Mouse (Mus musculus) brown adipose tissue, adult 24 weeks (tissue): ENCODE measurements at regions not wholly inside any gene's neighbourhood (a gene's known extent, or its start where the extent isn't known, plus 50 kb on each side); places are given as distances from the start of the nearest gene placed in this dataset.

Source experiments
- H3K27ac ChIP-seq: fragments of 200-500 bp; replicated peaks from 2 replicates; pipeline ENCODE4 v1.5.1; 2012; ENCODE audit warnings: low read depth, mild to moderate bottlenecking, low read length
- H3K4me1 ChIP-seq: fragments of 200-500 bp; 2 replicates; pipeline ENCODE4 v1.6.1; 2012; ENCODE audit warnings: low read length, mixed read lengths; ENCODE audit not compliant: control insufficient read depth, insufficient read depth, insufficient read length
- H3K4me3 ChIP-seq: fragments of 200-500 bp; 2 replicates; pipeline ENCODE4 v1.5.1; 2012; ENCODE audit warnings: low read depth, mild to moderate bottlenecking, low read length, moderate library complexity; ENCODE audit not compliant: insufficient read depth

DNA sequence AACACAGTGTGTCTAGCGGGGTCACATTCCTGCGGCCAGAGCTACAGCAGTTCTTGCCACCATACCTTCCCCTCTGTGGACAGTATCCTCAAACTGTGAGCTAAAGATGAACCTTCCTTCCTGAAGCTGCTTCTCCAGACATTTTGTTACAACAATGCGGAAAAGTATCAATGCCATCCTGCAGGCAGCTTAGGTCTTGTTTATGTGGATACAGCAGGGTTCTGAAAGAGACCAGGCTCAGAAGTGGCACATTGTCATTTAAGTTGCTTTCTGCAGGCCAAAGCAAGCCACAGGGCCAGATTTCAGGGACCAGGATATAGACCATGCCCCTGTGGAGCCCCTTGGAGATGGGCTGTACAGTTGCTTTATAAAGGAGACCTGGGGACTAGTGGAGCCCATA, 188.3 kb upstream of the Sesn3 start:
- H3K4me3 ChIP-seq: no peak overlapping the region
- H3K4me1 ChIP-seq: no peaks in the 10 kb centered on the region; the same call in 1 of the 2 replicates
- H3K27ac ChIP-seq: no peak overlapping the region

DNA sequence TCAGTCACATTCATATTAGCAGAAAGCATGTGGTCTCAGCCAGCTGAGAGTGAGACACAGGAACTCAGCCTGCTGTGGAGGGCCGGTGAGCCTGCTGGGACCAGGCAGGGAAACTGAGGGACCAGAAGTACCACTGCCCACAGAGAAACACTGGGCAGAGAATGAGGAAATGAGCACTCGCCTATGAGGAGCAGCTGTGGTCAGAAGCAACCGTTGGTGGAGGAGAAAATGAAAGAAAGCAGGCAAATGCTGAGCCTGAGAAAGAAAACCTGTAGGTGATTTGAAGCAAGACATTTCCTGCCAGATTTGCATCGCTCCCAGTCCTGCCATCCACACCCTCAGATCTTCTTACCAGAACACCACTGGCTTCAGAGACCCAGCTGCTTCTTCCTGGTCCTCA, 187.0 kb upstream of the Sesn3 start:
- Histone ChIP-seq H3K4me1 (no peaks in the 10 kb centered on the region; the same call in 1 of the 2 replicates), H3K4me3 (no peak overlapping the region), H3K27ac (no peak overlapping the region)

DNA sequence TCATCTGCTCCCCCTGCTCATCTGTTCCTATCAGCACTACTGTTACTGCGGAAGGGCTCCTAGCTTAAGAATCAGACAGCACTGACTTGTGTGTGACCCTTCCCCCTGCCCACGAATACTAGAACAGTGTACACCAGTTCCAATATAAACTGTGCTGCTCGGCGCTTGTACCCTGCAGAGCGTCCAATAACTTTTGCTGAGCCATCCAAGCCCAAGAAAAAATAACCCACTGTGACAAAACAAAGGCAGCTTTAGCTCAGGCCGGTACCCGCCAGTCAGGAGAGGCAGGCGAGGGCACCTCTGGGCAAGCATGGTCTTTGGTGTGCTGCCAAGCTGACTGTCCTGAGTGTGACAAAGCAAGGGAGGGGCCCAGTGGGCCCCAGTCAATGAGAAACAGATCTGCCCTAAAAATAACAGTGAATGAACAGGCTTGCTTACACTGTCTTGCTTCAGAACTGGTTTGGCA, 185.0 kb upstream of the Sesn3 start:
- no peak overlapping the region for H3K4me3 ChIP-seq
- H3K27ac ChIP-seq: no peak overlapping the region

DNA sequence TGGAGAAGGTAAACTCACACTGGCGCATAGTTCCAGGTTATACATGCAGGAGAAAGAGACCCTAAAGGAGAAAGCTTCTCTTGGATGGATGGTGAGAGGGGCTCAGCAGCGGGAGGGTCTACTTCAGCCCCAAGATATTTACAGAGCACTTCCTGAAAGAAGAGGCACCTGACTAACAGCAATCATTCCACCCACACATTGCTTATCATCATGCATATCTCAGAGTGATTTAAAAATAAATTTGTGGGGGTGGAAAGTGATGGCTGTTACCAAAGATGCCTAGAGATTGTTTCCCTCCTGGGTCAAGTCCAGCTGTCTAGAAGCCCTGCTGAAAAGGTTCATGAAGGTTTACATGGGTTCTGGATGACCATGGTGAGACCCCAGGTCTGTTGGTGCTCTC, 184.4 kb upstream of the Sesn3 start:
- H3K27ac ChIP-seq: no peak overlapping the region
- H3K4me3 ChIP-seq: no peak overlapping the region
- no peaks in the 10 kb centered on the region; the same call in 1 of the 2 replicates for H3K4me1 ChIP-seq

More for the DNA sequence above, 185.0 kb upstream of the Sesn3 start:
- H3K4me1 ChIP-seq: no peaks in the 10 kb centered on the region; the same call in 1 of the 2 replicates

DNA sequence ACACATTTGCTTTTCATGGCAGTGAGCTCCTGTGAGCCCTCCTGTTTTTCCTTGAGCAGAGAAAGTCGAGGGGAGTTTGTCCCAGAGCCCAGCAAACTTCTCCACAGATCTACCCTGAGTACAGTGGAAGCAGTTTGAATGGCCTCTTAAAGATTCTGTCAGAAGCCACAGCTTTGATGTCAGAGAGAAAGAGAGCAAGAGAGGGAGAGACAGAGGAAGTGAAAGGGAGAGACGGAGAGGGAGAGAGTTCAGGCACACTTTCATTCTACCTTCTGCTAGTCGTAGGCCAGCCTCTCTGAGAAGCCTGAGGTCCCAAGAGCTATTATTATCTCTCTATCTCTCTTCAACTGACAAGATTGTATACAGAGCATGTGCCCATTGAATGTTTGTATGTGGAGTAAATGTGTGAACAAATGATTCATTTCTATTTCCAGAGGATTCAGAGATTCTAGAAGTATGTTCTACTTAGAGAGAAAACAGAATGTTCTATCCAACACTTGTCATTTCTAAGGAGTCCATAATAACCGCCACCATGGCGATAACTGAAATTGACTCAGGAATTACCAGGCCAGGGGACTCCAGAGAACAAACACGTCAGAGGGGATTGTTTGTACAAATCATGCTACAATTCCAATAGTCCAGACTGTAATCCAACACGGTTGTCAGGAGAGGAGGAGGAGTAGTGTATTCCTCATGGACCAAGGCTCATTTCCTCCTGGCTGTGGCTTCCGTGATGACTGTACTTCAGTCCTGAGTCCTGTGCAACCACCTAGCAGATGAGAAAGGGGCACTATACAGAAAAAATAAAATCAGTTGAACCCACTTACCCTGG, 183.6 kb upstream of the Sesn3 start:
- H3K4me1 ChIP-seq: no peaks in the 10 kb centered on the region; the same call in 1 of the 2 replicates
- H3K4me3 ChIP-seq: no peak overlapping the region
- no peak overlapping the region for H3K27ac ChIP-seq

DNA sequence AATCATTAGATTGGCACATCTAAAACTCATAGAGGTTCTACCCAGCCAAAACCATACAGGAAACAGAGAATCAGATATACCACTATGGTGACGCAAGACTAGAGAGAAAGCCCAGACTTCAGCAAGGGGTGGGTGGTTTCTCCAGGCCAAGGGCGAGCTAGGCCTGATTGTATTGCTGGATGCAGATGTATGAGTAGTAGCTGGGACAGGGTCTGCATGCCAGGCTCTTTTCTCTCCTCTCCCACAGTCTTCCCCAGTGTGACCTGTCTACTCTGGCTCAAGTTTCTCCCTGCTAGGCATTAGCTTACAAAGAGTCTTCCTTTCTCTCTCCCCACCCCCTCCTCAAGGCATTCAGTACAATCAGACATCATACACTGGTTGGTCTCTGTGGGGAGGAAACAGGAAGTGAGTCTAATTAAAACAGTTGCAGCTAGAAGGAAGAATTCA, 181.8 kb upstream of the Sesn3 start:
- Histone ChIP-seq H3K4me1 (no peaks in the 10 kb centered on the region; the same call in 1 of the 2 replicates), H3K4me3 (no peak overlapping the region), H3K27ac (no peak overlapping the region)

DNA sequence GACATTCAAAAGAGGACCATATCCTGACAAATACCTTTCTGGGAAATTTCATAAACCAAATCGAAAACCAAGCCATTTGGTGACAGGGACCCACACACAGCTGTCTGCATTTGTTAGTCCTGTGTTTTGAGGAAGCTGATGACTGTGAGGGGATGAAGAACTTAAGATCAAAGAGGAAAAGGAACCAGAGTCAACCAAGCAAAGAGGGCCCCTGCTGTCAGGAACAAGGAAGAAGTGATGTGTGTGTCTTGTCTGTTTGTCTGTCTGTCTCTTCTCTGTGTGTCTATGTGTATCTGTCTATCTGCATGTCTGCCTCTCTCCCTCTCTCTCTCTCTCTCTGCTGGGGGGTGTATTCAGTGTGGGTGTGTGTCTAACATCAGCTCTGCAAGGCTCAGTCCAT, 171.3 kb upstream of the Sesn3 start:
- Histone ChIP-seq H3K4me3 (no peak overlapping the region), H3K27ac (no peak overlapping the region), H3K4me1 (no peaks in the 10 kb centered on the region)

DNA sequence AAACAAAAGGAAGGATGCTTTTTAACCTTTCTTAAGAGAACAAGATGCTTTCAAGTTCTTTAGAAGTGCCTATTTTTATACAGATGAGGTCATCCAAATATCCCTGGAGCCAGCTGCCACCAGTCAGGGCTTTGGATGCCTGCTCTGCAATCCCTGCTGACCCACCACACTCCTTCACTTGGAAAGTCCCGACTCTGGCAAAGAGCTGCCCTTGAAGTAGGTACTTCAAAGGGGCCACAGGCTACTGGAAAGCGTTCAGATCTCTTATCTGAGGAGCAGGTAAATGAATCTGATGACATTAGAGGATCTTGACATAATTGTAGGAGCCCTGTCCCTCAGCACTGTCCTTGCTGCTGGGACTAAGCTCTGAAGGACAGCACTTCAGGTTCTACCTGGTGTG, 169.9 kb upstream of the Sesn3 start:
- H3K4me3 ChIP-seq: no peak overlapping the region
- H3K4me1 ChIP-seq: no peaks in the 10 kb centered on the region
- H3K27ac ChIP-seq: no peak overlapping the region

DNA sequence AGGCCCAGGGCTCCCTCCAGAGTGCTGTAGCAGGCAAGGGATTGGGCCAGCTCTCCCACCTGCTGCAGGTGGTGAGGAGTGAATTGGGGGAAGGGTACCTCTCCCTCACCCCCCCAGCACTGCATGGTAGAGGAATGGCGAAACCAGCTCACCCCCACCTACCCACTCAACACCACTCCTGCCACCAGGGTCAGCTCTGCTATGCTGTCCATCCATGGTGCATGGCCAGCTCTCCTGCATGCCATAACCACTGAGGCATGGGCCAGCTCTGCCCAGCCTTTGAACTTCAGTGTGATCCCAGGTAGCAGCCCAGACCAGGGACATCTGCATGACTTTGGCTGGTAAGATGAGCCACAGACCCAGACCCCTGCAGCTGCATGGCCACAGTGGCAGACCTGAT, 168.5 kb upstream of the Sesn3 start:
- Histone ChIP-seq H3K4me3 (no peak overlapping the region), H3K27ac (no peak overlapping the region), H3K4me1 (no peaks in the 10 kb centered on the region)

DNA sequence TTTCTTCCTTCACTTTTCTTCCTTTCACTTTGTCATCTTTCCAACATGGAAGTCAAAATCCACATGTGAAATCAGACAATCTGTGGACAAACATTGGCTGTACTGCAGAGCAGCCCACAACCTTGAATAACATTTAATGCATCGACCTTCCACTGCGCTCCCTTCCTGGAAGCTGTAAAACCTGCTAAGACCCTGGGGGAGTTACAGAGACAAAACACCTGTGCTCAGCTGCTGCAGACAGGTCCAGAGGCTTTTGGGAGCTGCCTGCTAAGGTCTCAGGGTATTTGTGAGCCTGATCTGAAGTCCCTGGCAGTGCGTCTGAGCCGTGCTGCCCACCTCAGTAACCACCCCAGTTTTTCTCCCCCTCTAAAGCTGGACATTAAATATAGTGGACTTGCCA, 166.1 kb upstream of the Sesn3 start:
- H3K4me1 ChIP-seq: no peaks in the 10 kb centered on the region

DNA sequence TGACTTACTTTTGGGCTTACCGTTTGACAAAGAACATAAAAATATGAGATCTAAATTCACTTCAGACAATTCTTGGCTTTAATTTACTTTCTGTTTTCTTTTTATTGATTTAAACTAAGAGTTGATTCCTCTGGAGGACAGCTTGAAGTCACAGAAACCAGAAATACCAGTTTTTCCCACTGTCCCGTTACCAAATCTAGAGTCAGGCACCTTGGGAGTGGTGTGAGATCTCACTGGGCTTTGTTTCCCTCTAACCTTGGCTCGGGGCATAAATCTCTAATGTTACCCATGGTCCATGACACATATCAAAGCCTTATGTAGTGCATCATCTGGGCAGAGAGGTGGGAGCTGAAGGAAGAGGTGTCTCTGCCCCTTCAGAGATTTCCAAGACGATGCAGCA, 165.4 kb upstream of the Sesn3 start:
- H3K4me1 ChIP-seq: no peaks in the 10 kb centered on the region
- no peak overlapping the region for H3K27ac ChIP-seq
- no peak overlapping the region for H3K4me3 ChIP-seq

More for the DNA sequence above, 166.1 kb upstream of the Sesn3 start:
- no peak overlapping the region for H3K27ac ChIP-seq
- H3K4me3 ChIP-seq: no peak overlapping the region

DNA sequence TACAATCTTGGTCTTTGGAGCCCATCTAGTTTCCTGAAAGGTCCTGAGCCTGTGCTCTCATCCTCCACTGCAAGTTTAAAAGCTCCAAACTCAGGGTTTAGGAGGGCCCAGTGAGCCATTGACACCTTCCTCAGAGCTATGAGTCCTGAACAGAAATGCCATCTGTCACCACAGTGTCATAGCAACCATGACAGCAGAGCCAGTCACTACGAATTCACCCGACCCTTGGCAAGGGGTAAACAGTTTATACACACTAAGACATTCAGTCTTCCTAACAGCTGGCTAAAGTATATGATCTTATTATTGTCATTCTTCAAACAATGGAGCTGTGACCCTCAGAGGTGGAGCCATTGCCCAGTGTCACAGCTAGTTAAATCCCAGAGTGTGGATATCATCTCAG, 163.2 kb upstream of the Sesn3 start:
- Histone ChIP-seq H3K4me1 (no peaks in the 10 kb centered on the region), H3K4me3 (no peak overlapping the region), H3K27ac (no peak overlapping the region)

DNA sequence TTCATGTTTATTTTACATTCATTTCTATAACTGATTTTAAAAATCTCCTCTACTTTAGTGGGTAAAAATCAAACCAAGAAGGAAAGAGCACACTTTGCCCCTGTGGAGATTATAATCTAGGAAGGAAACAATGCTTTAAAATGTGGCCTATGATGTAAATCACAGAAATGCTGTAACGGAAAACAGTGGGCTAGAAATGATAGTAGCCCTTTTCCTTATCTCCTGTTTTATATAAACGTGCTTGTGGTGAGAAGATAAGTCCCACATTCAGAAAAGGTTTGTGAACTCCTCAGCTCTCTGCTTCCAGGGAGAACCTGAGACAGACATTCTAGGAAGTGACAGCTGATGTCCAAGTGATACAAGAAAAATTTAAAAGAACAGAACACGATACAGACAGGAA, 159.3 kb upstream of the Sesn3 start:
- H3K27ac ChIP-seq: no peak overlapping the region
- H3K4me1 ChIP-seq: no peaks in the 10 kb centered on the region
- H3K4me3 ChIP-seq: no peak overlapping the region

DNA sequence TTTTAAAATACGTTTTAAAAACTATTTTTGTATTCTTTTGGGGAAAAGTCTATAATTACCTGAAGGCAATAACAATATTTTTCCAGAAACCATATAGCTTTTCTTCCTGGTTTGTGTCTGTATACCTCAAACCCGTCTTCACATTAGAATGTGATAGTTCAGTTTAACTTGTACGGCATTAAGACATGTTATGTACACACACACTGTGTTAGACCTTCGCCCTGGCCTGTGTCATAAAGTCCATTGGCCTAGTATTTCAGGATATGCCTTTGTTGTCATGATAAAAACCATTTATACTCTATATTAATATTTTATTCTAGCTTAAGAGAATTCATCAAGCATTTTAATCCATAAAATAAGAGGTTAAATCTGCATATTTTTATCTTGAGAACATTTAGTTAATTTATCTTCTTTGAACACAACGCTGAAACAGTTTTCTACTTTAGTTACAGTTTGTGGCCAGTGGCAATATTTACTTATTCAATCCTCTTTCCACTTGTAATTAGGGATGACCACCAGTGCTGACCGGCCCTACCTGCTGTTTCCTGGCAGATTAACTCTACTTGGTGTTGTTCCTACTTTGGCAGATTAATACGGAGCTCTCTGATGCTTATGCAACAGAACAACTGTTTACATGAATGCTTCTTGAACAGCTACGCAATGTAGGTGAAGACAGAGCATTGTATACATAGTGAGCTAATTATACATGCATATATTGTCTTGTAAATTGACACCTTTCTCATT, 158.6 kb upstream of the Sesn3 start:
- H3K4me1 ChIP-seq: no peaks in the 10 kb centered on the region
- H3K27ac ChIP-seq: no peak overlapping the region
- no peak overlapping the region for H3K4me3 ChIP-seq

DNA sequence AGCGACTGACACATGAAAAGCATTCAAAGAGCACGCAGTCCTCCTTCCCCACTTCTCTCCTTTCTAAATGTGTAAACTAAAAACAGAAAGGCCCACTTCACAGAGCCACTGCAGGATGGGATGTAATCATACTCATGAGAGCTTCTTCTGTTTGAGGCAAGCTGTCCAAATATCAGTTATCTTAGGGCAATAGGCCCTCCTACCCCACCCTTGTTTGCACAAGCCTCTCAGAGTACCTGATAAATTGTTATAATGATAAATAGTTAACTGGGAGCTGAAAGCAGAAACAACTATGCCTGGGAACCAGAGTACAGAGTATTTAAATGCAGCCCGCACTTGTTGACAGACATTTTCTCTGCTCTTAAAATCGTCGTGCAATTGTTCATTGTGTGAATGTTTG, 141.5 kb upstream of the Sesn3 start:
- Histone ChIP-seq H3K27ac (no peak overlapping the region), H3K4me1 (no peaks in the 10 kb centered on the region), H3K4me3 (no peak overlapping the region)
